ENCODE assay signal across 9 mouse cellular contexts in genomic region chr6:49368212-49368611, GRCm38 (mm10). TPM values are rescaled to one million over a fixed set of nuclear protein-coding genes. Genes with fewer than 3 reads are reported as not detected.
A peak's percentile ranks its signal among the peaks of the same experiment; 100 is the strongest.
DNase-seq lines count a peak whose midpoint lies in the region; ATAC-seq and TF ChIP-seq lines count a peak whose summit lies in the region.
"Had no signal": no experiment of that assay in that cellular context is flagged by ENCODE, and none has a peak within 500 bp of the region (broad histone marks: within the 10 kb centered on the region; RNA-seq: fewer than 3 reads in every experiment).

No protein-coding gene starts in this region.

- H3K4me1 ChIP-seq in heart, embryonic 11.5 days (ENCODE audit: control insufficient read depth, insufficient read depth, low read length), result peaks cover 3% of the 10 kb centered on the region
- H3K4me1 ChIP-seq in hindbrain, embryonic 14.5 days (replicated peaks; ENCODE audit: control insufficient read depth, insufficient read depth, low read length), result peaks cover 10% of the 10 kb centered on the region
- peaks cover 15% of the 10 kb centered on the region for H3K4me1 ChIP-seq in midbrain, embryonic 15.5 days

- DNase-seq in heart, postnatal 25 days (ENCODE audit: low spot score), result no peak
- peak; percentile 18 for DNase-seq in brain, embryonic 14.5 days (ENCODE audit: low read depth)
- DNase-seq in hindbrain, embryonic 14.5 days (ENCODE audit: low spot score), result no peak
- DNase-seq in adrenal gland, postnatal 14 days, result no peak
- DNase-seq in left cerebral cortex, postnatal 4 days, result no peak
- no peak for DNase-seq in urinary bladder, adult 18-20 months (ENCODE audit: low spot score in 2 of 2)

- TF ChIP-seq CTCF in brain, embryonic 14.5 days (IDR thresholded peaks at IDR 0.05; ENCODE audit: borderline replicate concordance, extremely low read depth, insufficient read depth, insufficient read length), result no peak

- peak overlapping the region; percentile 66 for H3K4me3 ChIP-seq in heart, embryonic 11.5 days (ENCODE audit: low read depth, low read length)
- H3K4me3 ChIP-seq in hindbrain, embryonic 14.5 days (replicated peaks; ENCODE audit: low read length), result peak overlapping the region; percentile 63
- H3K4me3 ChIP-seq in midbrain, embryonic 15.5 days, result peak overlapping the region; percentile 72

- H3K9ac ChIP-seq in heart, embryonic 11.5 days (ENCODE audit: low read depth, low read length), result peak overlapping the region; percentile 78
- H3K9ac ChIP-seq in hindbrain, embryonic 14.5 days, result peak overlapping the region; percentile 64
- H3K9ac ChIP-seq in midbrain, embryonic 15.5 days, result peak overlapping the region; percentile 58

- H3K36me3 ChIP-seq in heart, embryonic 11.5 days (ENCODE audit: control insufficient read depth, insufficient read depth, low read length), result no peaks in the 10 kb centered on the region
- no peaks in the 10 kb centered on the region for H3K36me3 ChIP-seq in hindbrain, embryonic 14.5 days (replicated peaks; ENCODE audit: control insufficient read depth, insufficient read depth)
- no peaks in the 10 kb centered on the region for H3K36me3 ChIP-seq in midbrain, embryonic 15.5 days (replicated peaks)

- no peaks in the 10 kb centered on the region for H3K27me3 ChIP-seq in heart, embryonic 11.5 days (ENCODE audit: control insufficient read depth, insufficient read depth, low read length)
- H3K27me3 ChIP-seq in hindbrain, embryonic 14.5 days (ENCODE audit: control insufficient read depth, insufficient read depth, low read length), result no peaks in the 10 kb centered on the region
- H3K27me3 ChIP-seq in midbrain, embryonic 15.5 days (replicated peaks), result no peaks in the 10 kb centered on the region

- H3K9me3 ChIP-seq in heart, embryonic 11.5 days (replicated peaks; ENCODE audit: control insufficient read depth, low read length), result no peaks in the 10 kb centered on the region
- no peaks in the 10 kb centered on the region for H3K9me3 ChIP-seq in hindbrain, embryonic 14.5 days (ENCODE audit: control insufficient read depth, low read length)
- H3K9me3 ChIP-seq in midbrain, embryonic 15.5 days, result no peaks in the 10 kb centered on the region

- H3K4me2 ChIP-seq in heart, embryonic 11.5 days, result peak overlapping the region; percentile 91
- H3K4me2 ChIP-seq in hindbrain, embryonic 14.5 days (replicated peaks), result peak overlapping the region; percentile 96
- H3K4me2 ChIP-seq in midbrain, embryonic 15.5 days, result peak overlapping the region; percentile 97

- ATAC-seq in heart, embryonic 11.5 days (replicated peaks; ENCODE audit: insufficient number of reproducible peaks, low FRiP score, low TSS enrichment), result no peak
- ATAC-seq in hindbrain, embryonic 14.5 days (ENCODE audit: low FRiP score), result no peak
- ATAC-seq in midbrain, embryonic 15.5 days (replicated peaks), result no peak

- intact Hi-C loops in heart, postnatal 25 days (cut with DNase I), result no loop called here
- intact Hi-C loops in left cerebral cortex, postnatal 4 days (cut with DNase I), result loop anchor here (5.0 kb wide), 1 partner anchor 46 kb away; no protein-coding TSS in a partner anchor

- WGBS in heart, embryonic 11.5 days (ENCODE audit: insufficient replicate concordance), result 55% methylated on average over 3 of the region's 3 CpGs
- 31% methylated on average over 3 of the region's 3 CpGs for WGBS in hindbrain, embryonic 14.5 days
- 33% methylated on average over 3 of the region's 3 CpGs for WGBS in midbrain, embryonic 15.5 days

- TF ChIP-seq POLR2A in brain, embryonic 14.5 days (IDR thresholded peaks at IDR 0.05; ENCODE audit: borderline replicate concordance, extremely low read depth, insufficient read depth, insufficient read length, poor library complexity, severe bottlenecking), result no peak

- H3K27ac ChIP-seq in heart, embryonic 11.5 days (ENCODE audit: low read depth, low read length), result no peak overlapping the region
- no peak overlapping the region for H3K27ac ChIP-seq in hindbrain, embryonic 14.5 days
- H3K27ac ChIP-seq in midbrain, embryonic 15.5 days, result no peak overlapping the region

RNA-seq across cellular contexts. Expression of gene Fam221a, which starts 0.7 kb away (rescaled TPM):
- 4.6 and 5.7 TPM in 2 replicates for polyA plus RNA-seq in heart, embryonic 11.5 days (2014; fragmentation: Nextera tagmentation; extraction: Ambion mirVana)
- total RNA-seq in heart, postnatal 25 days (2021), result under 1 TPM; 0.25 to 0.57 TPM
- 6.5 and 7.0 TPM in 2 replicates for polyA plus RNA-seq in brain, embryonic 14.5 days (2012; rRNA removed)
- 4.2 and 5.5 TPM in 2 replicates for polyA plus RNA-seq in hindbrain, embryonic 14.5 days (2014; fragmentation: Nextera tagmentation; extraction: Ambion mirVana)
- polyA plus RNA-seq in midbrain, embryonic 15.5 days (2015; fragmentation: Nextera tagmentation; extraction: Ambion mirVana), result 4.0 and 5.1 TPM in 2 replicates
- total RNA-seq in adrenal gland, postnatal 14 days (2021), result 1.3 and 2.2 TPM in 2 replicates
- 1 to 10 TPM; 2.4 to 2.9 TPM for total RNA-seq in left cerebral cortex, postnatal 4 days (2021)
- total RNA-seq: MEL had no signal

RNA-seq across cellular contexts. Expression of gene Stk31, which starts 27.2 kb away (rescaled TPM):
- polyA plus RNA-seq in heart, embryonic 11.5 days (2014; fragmentation: Nextera tagmentation; extraction: Ambion mirVana), result 0.17 and 0.20 TPM in 2 replicates
- total RNA-seq in heart, postnatal 25 days (2021), result under 1 TPM; 0.17 to 0.26 TPM
- 0.03 and 0.11 TPM in 2 replicates for polyA plus RNA-seq in brain, embryonic 14.5 days (2012; rRNA removed)
- polyA plus RNA-seq in hindbrain, embryonic 14.5 days (2014; fragmentation: Nextera tagmentation; extraction: Ambion mirVana), result 0.17 TPM in 1 of 2 replicates, not detected in the other
- 0.20 TPM in 1 of 2 replicates, not detected in the other for polyA plus RNA-seq in midbrain, embryonic 15.5 days (2015; fragmentation: Nextera tagmentation; extraction: Ambion mirVana)
- total RNA-seq in adrenal gland, postnatal 14 days (2021), result 0.33 and 0.49 TPM in 2 replicates
- total RNA-seq in left cerebral cortex, postnatal 4 days (2021), result 1 to 10 TPM in 1 of 2 experiments, under 1 TPM in 1; 0.95 to 1.1 TPM
- total RNA-seq: MEL had no signal

RNA-seq across cellular contexts. Expression of gene Ccdc126, which starts 49.1 kb away (rescaled TPM):
- 7.1 and 7.9 TPM in 2 replicates for polyA plus RNA-seq in heart, embryonic 11.5 days (2014; fragmentation: Nextera tagmentation; extraction: Ambion mirVana)
- 1 to 10 TPM; 4.2 to 4.5 TPM for total RNA-seq in heart, postnatal 25 days (2021)
- 5.0 and 5.8 TPM in 2 replicates for polyA plus RNA-seq in brain, embryonic 14.5 days (2012; rRNA removed)
- polyA plus RNA-seq in hindbrain, embryonic 14.5 days (2014; fragmentation: Nextera tagmentation; extraction: Ambion mirVana), result 11.0 and 11.2 TPM in 2 replicates
- polyA plus RNA-seq in midbrain, embryonic 15.5 days (2015; fragmentation: Nextera tagmentation; extraction: Ambion mirVana), result 8.5 and 9.6 TPM in 2 replicates
- 9.7 and 9.9 TPM in 2 replicates for total RNA-seq in adrenal gland, postnatal 14 days (2021)
- total RNA-seq in left cerebral cortex, postnatal 4 days (2021), result 1 to 10 TPM; 4.8 to 5.2 TPM
